Mouse (Mus musculus) embryonic fibroblast, embryonic 13.5 days (primary cell): ENCODE measurements around the gene Olfr1160. TPM values are rescaled to one million over a fixed set of nuclear protein-coding genes. Genes with fewer than 3 reads are reported as not detected.
"Not testable (repeated sequence)": the region's sequence is repeated elsewhere in the genome, so short reads cannot be mapped to it uniquely, and the experiment has no call there.

Experiments
- H3K27ac ChIP-seq: 2 replicates; pipeline ENCODE4 v1.5.1; 2012; ENCODE audit warnings: low read length, control low read depth, inconsistent platforms; ENCODE audit not compliant: insufficient read depth
- H3K4me1 ChIP-seq: 2 replicates; pipeline ENCODE4 v1.6.1; 2011; ENCODE audit warnings: low read length; ENCODE audit not compliant: control insufficient read depth, insufficient read depth
- H3K4me3 ChIP-seq: 2 replicates; pipeline ENCODE4 v1.5.1; 2011; ENCODE audit warnings: mild to moderate bottlenecking, control low read depth, low read length; ENCODE audit not compliant: insufficient read depth
- CTCF ChIP-seq: IDR thresholded peaks from 2 replicates; pipeline ENCODE4 v1.5.1; 2011; ENCODE audit warnings: mild to moderate bottlenecking, control low read depth, low read length, moderate library complexity, borderline replicate concordance; ENCODE audit not compliant: insufficient read depth
- POLR2A ChIP-seq: IDR thresholded peaks from 2 replicates; pipeline ENCODE4 v1.6.1; 2011; ENCODE audit warnings: low read depth, mild to moderate bottlenecking, control low read depth, low read length, moderate library complexity
- polyA plus RNA-seq: library from polyadenylated mRNA; stranded (reverse); fragments of >200 nt; gene quantifications from 2 replicates; pipeline ENCODE4 v1.2.4, GENCODE M21; 2011; ENCODE audit warnings: low read depth; ENCODE audit not compliant: missing spikeins, insufficient read length

Olfr1160 gene
- polyA plus RNA-seq = not detected in 2 replicates

- Histone ChIP-seq H3K27ac (no peak within 1 kb of the TSS), H3K4me3 (no peak within 1 kb of the TSS), H3K4me1 (no peaks in the 10 kb centered on the region)
- no peak for TF ChIP-seq CTCF
- TF ChIP-seq POLR2A = no peak
Measured at GRCm38 (mm10) chr2:88007515-88008318, at the start of gene Olfr1160. Olfr1160 (minus strand) TSS chr2:88008268.

DNA sequence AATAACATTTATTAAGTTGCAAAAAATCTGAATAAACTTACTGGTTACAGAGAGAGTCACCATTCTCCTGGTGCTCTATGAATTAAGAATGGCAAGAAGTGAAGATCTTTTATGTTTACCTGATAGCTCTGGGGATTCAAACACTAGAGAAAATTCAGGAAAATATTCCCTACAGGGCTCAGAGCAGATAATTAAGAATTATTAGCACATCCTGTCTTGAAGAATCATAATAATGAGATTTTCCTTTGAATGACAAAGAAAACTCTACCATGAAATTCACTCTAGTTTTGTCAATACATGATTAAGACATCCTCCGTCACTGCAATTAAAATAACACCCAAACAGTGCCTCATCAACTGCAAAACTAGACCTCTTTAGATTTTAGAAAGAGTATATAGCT is 43.0 kb upstream of the Olfr1160 start, which contains the start of gene Olfr1162:
TSS of gene Olfr1162 (minus strand) at position 101 of the 400 bp plus-strand sequence.
- H3K27ac ChIP-seq = no peak within 1 kb of the TSS
- H3K4me3 ChIP-seq = no peak within 1 kb of the TSS
- no peaks in the 10 kb centered on the region for H3K4me1 ChIP-seq
- no peak for TF ChIP-seq CTCF
- no peak for TF ChIP-seq POLR2A

DNA sequence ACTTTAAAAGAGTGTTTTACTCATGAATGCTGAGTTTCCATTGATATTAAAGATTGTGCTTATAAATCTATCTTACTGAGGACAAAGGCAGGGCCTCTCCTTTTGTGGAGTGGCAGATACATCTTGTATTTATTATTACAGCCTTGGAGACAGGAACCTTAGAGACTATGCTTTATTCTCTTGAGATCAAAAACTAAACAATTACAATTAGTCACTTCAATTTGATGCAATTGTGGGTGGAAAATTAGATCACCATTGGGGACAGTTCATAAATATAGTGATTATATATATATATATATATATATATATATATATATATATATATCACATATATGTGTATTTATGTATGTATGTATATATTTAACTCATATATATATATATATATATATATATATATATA is 29.5 kb upstream of the Olfr1160 start, which contains the start of gene Olfr73:
TSS of gene Olfr73 (minus strand) at position 101 of the 400 bp plus-strand sequence.
- H3K4me3 ChIP-seq = no peak within 1 kb of the TSS
- H3K27ac ChIP-seq = no peak within 1 kb of the TSS
- no peaks in the 10 kb centered on the region for H3K4me1 ChIP-seq
- TF ChIP-seq POLR2A = no peak
- TF ChIP-seq CTCF = no peak

DNA sequence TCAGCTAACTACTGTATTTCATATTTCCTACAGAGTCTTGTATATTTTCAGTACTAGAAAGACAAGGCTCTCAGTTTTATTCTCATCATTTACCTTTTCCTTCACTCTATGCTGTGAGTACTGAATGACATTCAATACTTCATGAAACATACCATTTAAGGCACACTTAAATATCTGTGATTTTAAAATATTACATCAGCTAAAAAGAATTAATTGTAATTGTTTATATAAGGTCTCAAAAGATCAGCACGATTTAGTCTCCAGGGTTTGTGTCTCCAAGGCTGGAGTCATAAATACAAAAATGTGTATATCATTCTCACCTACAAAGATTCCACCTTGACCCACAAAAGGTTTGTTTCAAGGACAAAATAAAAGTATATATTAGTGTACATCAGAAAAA is 14.4 kb upstream of the Olfr1160 start, which contains the start of gene Olfr1161:
TSS of gene Olfr1161 (plus strand) at position 301 of the 400 bp plus-strand sequence.
- not testable (repeated sequence) for H3K4me3 ChIP-seq, H3K4me1 ChIP-seq, H3K27ac ChIP-seq

DNA sequence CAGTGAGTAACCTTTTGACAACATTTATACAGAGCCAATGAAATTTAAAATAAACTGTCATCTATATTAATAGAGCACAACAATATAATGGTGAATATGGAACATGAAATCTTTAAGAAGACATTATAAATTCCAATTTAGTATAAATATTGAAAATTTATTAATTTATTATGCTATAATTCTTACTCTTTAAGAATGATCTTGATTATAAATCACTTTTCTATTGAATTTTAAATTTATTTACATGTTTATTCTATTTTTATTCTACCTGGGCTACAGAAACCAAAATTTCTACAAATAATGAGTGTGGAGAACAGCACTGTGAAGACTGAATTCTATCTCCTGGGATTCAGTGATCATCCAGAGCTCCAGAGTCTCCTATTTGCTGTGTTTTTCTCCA is 18.3 kb downstream of the Olfr1160 start, which contains the start of gene Olfr1158:
TSS of gene Olfr1158 (plus strand) at position 301 of the 400 bp plus-strand sequence.
- no peak for TF ChIP-seq POLR2A
- no peak for TF ChIP-seq CTCF
- Histone ChIP-seq H3K4me3 (no peak within 1 kb of the TSS), H3K4me1 (no peaks in the 10 kb centered on the region), H3K27ac (no peak within 1 kb of the TSS)

DNA sequence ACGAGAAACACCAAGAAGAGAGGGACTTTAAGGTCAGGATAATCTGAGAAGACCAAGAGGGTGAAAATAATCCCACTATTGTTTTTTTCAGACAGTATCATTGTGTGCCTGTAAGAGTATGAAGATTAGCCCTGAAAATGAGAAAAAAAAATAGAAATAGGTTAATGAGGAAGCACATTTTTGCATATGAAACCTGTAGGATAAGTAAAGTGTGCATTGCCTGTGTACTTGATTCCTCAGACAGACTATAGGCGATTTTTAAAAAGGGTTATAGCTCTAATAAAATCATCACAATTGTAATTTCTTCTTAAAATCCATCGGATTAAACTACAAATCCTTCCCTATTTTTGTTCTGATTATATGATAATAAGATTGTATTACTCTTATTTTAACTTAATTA is 33.5 kb downstream of the Olfr1160 start, which contains the start of gene Olfr74:
TSS of gene Olfr74 (minus strand) at position 101 of the 400 bp plus-strand sequence.
- no peak for TF ChIP-seq CTCF
- no peak for TF ChIP-seq POLR2A
- no peaks in the 10 kb centered on the region for H3K4me1 ChIP-seq
- H3K27ac ChIP-seq = no peak within 1 kb of the TSS
- H3K4me3 ChIP-seq = no peak within 1 kb of the TSS

DNA sequence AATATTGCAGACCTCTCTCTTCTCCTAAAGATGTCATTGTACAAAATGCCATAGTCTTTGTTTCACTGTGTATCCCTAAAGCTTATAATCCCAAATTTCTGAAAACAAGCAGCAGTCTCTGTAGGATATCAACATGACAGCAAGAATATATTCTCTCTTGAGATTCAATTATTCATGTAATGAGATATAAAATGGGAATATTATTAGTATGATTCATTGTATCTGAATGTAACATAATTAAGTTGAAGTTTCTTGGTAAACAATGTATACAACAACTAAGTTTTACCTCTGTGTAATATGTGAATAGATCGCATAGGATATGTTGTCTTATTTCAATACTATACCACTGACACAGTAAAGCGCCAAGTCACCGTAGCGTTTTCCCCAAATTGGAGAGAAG is 39.9 kb downstream of the Olfr1160 start, which contains the start of gene Olfr1157:
TSS of gene Olfr1157 (minus strand) at position 101 of the 400 bp plus-strand sequence.
- no peaks in the 10 kb centered on the region for H3K4me1 ChIP-seq
- no peak within 1 kb of the TSS for H3K27ac ChIP-seq
- H3K4me3 ChIP-seq = no peak within 1 kb of the TSS
- TF ChIP-seq POLR2A (no peak), CTCF (no peak)

DNA sequence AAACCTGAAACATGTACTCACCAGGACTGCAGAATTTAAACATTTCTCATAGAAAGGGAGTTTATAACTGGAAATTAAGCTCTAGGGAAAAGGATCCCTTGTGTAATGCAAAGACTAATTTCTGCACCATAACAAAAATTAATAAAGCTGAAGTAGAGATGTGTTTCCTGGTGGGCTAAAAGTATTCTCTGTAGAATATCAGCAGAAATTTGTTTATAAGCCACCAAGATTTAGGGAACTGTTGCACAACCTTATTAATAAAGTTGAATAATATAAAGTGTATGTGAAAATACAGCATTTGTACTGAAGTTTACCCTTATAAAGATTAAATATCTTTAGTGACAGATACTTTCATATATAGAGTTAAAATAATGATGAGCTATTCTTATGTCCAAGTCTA is 55.1 kb downstream of the Olfr1160 start, which contains the start of gene Olfr1156:
TSS of gene Olfr1156 (minus strand) at position 101 of the 400 bp plus-strand sequence.
- Histone ChIP-seq H3K4me1 (no peaks in the 10 kb centered on the region), H3K4me3 (no peak within 1 kb of the TSS), H3K27ac (no peak within 1 kb of the TSS)
- TF ChIP-seq CTCF (no peak), POLR2A (no peak)

Other genes starting within 250 kb of the Olfr1160 start
- not detected in 2 replicates for gene Olfr152, start 228.8 kb downstream of the Olfr1160 start, polyA plus RNA-seq
- not detected in 2 replicates for gene Olfr1143, start 207.7 kb downstream of the Olfr1160 start, polyA plus RNA-seq
- gene Olfr1145, start 198.4 kb downstream of the Olfr1160 start, polyA plus RNA-seq = not detected in 2 replicates
- not detected in 2 replicates for gene Olfr1148, start 177.7 kb downstream of the Olfr1160 start, polyA plus RNA-seq
- gene Olfr1150-ps1, start 164.3 kb downstream of the Olfr1160 start, polyA plus RNA-seq = not detected in 2 replicates
- gene Olfr1151, start 152.4 kb downstream of the Olfr1160 start, polyA plus RNA-seq = not detected in 2 replicates
- gene Olfr1152, start 141.8 kb downstream of the Olfr1160 start, polyA plus RNA-seq = 0.09 TPM in 1 of 2 replicates, not detected in the other
- gene Olfr1153, start 113.3 kb downstream of the Olfr1160 start, polyA plus RNA-seq = not detected in 2 replicates
- not detected in 2 replicates for gene Olfr1154, start 103.1 kb downstream of the Olfr1160 start, polyA plus RNA-seq
- gene Olfr1155, start 63.1 kb downstream of the Olfr1160 start, polyA plus RNA-seq = not detected in 2 replicates
- gene Olfr1156, start 55.2 kb downstream of the Olfr1160 start, polyA plus RNA-seq = not detected in 2 replicates
- not detected in 2 replicates for gene Olfr1157, start 40.0 kb downstream of the Olfr1160 start, polyA plus RNA-seq
- gene Olfr74, start 33.6 kb downstream of the Olfr1160 start, polyA plus RNA-seq = not detected in 2 replicates
- not detected in 2 replicates for gene Olfr1158, start 18.2 kb downstream of the Olfr1160 start, polyA plus RNA-seq
- not detected in 2 replicates for gene Olfr1161, start 14.5 kb upstream of the Olfr1160 start, polyA plus RNA-seq
- gene Olfr73, start 29.4 kb upstream of the Olfr1160 start, polyA plus RNA-seq = not detected in 2 replicates
- not detected in 2 replicates for gene Olfr1162, start 42.9 kb upstream of the Olfr1160 start, polyA plus RNA-seq
- not detected in 2 replicates for gene Olfr1163, start 63.6 kb upstream of the Olfr1160 start, polyA plus RNA-seq
- gene Olfr1164, start 85.7 kb upstream of the Olfr1160 start, polyA plus RNA-seq = not detected in 2 replicates
- gene Olfr1166, start 120.0 kb upstream of the Olfr1160 start, polyA plus RNA-seq = not detected in 2 replicates
- not detected in 2 replicates for gene Olfr1167, start 146.9 kb upstream of the Olfr1160 start, polyA plus RNA-seq
- gene Olfr1168, start 173.6 kb upstream of the Olfr1160 start, polyA plus RNA-seq = not detected in 2 replicates
- gene Olfr1170, start 220.1 kb upstream of the Olfr1160 start, polyA plus RNA-seq = not detected in 2 replicates